Mouse (Mus musculus): Measurements from ENCODE around the gene Cep164. TPM values are rescaled to one million over a fixed set of nuclear protein-coding genes. Genes with fewer than 3 reads are reported as not detected.
A peak's percentile ranks its signal among the peaks of the same experiment; 100 is the strongest.

Cep164 gene
- polyA plus RNA-seq, 1 experiment from 2014 or later, result 12.9 TPM

GRCm38 (mm10) chr9:45838069-45838433 is 9.6 kb upstream of the Cep164 start:
- H3K27me3 ChIP-seq (replicated peaks), result no peaks in the 10 kb centered on the region
- ATAC-seq (ENCODE audit: low FRiP score), result no peak
- WGBS, result 24% methylated on average over 4 of the region's 4 CpGs
- H3K4me2 ChIP-seq, result peak overlapping the region; percentile 96
- H3K4me3 ChIP-seq (replicated peaks), result peak overlapping the region; percentile 93
- no peak overlapping the region; the same call in 1 of the 2 replicates for H3K27ac ChIP-seq (replicated peaks)
- no peak overlapping the region; the same call in none of the 2 replicates for H3K9ac ChIP-seq (replicated peaks)
- 0 out of 2 replicates have a peak, but pooled peaks cover 2% of the 10 kb centered on the region for H3K36me3 ChIP-seq
- no peaks in the 10 kb centered on the region for H3K9me3 ChIP-seq (replicated peaks)
- H3K4me1 ChIP-seq, result peaks cover 42% of the 10 kb centered on the region

- peaks cover 3% of the 10 kb centered on the region for H3K4me1 ChIP-seq
- ATAC-seq (ENCODE audit: low FRiP score), result no peak
- no peaks in the 10 kb centered on the region for H3K9me3 ChIP-seq (replicated peaks)
- H3K27ac ChIP-seq (replicated peaks), result no peak overlapping the region
- H3K36me3 ChIP-seq, result no peaks in the 10 kb centered on the region
- no peak overlapping the region for H3K4me2 ChIP-seq
- H3K27me3 ChIP-seq (replicated peaks), result no peaks in the 10 kb centered on the region
- 83% methylated on average over 2 of the region's 2 CpGs for WGBS
- H3K4me3 ChIP-seq (replicated peaks), result no peak overlapping the region
- H3K9ac ChIP-seq (replicated peaks), result no peak overlapping the region
Observed at GRCm38 (mm10) chr9:45833461-45833860, 5.0 kb upstream of the Cep164 start.

DNA sequence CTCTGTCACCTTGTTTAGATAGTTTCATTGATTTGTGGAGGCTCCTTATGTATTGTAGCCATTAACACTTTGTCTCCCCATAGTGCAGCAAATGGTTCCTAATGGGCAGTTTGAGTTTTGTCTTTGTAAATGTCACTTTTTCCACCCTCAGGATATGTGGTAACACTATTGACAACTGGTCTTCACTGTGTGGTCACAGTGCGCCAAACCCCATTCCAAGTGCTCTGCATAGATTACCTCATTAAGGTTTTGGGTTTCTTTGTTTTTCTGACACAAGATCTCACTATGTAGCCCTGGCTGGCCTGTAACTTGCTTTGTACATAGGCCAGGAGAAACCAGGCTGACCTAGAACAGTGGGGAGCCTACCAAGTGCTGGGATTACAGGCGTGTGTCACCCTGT is 4.4 kb upstream of the Cep164 start:
- 89% methylated on average over 2 of the region's 2 CpGs for WGBS
- H3K4me2 ChIP-seq, result no peak overlapping the region
- H3K27me3 ChIP-seq (replicated peaks), result no peaks in the 10 kb centered on the region
- H3K36me3 ChIP-seq, result no peaks in the 10 kb centered on the region
- H3K4me1 ChIP-seq, result peaks cover under 1% of the 10 kb centered on the region
- H3K9me3 ChIP-seq (replicated peaks), result no peaks in the 10 kb centered on the region
- H3K27ac ChIP-seq (replicated peaks), result no peak overlapping the region
- no peak overlapping the region for H3K4me3 ChIP-seq (replicated peaks)
- ATAC-seq (ENCODE audit: low FRiP score), result no peak
- no peak overlapping the region for H3K9ac ChIP-seq (replicated peaks)

GRCm38 (mm10) chr9:45829107-45829506 is 616 bp upstream of the Cep164 start:
- H3K36me3 ChIP-seq, result no peaks in the 10 kb centered on the region
- peak; percentile 68 for ATAC-seq (ENCODE audit: low FRiP score)
- no peaks in the 10 kb centered on the region for H3K9me3 ChIP-seq (replicated peaks)
- WGBS, result 24% methylated on average over 10 of the region's 10 CpGs
- peaks cover 11% of the 10 kb centered on the region for H3K4me1 ChIP-seq
- no peak overlapping the region for H3K9ac ChIP-seq (replicated peaks)
- peak overlapping the region; percentile 88 for H3K4me2 ChIP-seq
- peak overlapping the region; percentile 72 for H3K4me3 ChIP-seq (replicated peaks)
- peak overlapping the region; percentile 19; the same call in 1 of the 2 replicates for H3K27ac ChIP-seq (replicated peaks)
- no peaks in the 10 kb centered on the region for H3K27me3 ChIP-seq (replicated peaks)

DNA sequence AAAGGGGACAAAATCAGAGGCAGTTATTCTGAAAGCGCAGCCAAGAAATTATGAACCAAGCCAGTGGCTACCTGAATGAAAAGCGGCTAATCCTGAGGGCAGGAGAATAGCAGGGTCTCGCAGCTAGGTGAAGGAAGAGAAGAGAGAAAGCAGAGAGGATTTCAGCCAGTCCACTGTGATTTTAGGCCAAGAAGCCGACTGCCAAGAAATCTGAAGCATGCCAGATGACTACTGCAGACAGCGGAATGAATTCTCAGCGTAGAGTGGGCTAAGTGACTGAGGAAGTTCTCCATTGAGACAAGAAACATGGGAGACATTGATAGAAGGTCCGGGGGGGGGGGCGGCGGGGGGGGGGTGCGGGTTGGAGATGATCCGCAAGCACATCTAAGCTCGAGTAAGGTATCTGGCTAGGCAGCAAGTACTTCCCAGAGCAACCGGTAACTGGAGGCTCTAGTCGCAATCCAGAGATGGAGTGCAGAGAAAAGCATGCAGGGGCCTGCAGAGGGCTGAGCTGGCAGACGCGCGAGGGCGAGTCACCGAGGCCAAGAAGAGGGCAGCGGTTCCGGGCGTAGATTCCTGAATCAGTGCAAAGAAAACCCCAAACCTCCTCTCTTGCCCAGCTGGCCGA is 714 bp downstream of the Cep164 start:
- ATAC-seq (ENCODE audit: low FRiP score), result peak; percentile 30; the same call in 1 of the 2 replicates
- H3K27ac ChIP-seq (replicated peaks), result peak overlapping the region; percentile 78

GRCm38 (mm10) chr9:45818406-45819011 is 10.0 kb downstream of the Cep164 start:
- Histone ChIP-seq H3K4me2 (no peak overlapping the region), H3K27me3 (replicated peaks) (no peaks in the 10 kb centered on the region), H3K4me3 (replicated peaks) (no peak overlapping the region), H3K9ac (replicated peaks) (no peak overlapping the region), H3K9me3 (replicated peaks) (no peaks in the 10 kb centered on the region), H3K27ac (replicated peaks) (no peak overlapping the region), H3K36me3 (peaks cover 34% of the 10 kb centered on the region), H3K4me1 (no peaks in the 10 kb centered on the region)
- ATAC-seq (ENCODE audit: low FRiP score), result no peak
- WGBS, result 89% methylated on average over 9 of the region's 9 CpGs

More for the DNA sequence above, 714 bp downstream of the Cep164 start:
- H3K9me3 ChIP-seq (replicated peaks), result no peaks in the 10 kb centered on the region
- WGBS, result 4% methylated on average over 23 of the region's 23 CpGs
- peak overlapping the region; percentile 72 for H3K4me3 ChIP-seq (replicated peaks)
- H3K4me1 ChIP-seq, result peaks cover 11% of the 10 kb centered on the region
- H3K9ac ChIP-seq (replicated peaks), result peak overlapping the region; percentile 57
- H3K4me2 ChIP-seq, result peak overlapping the region; percentile 88
- 0 out of 2 replicates have a peak, but pooled peaks cover 7% of the 10 kb centered on the region for H3K36me3 ChIP-seq
- H3K27me3 ChIP-seq (replicated peaks), result no peaks in the 10 kb centered on the region

- Histone ChIP-seq H3K4me2 (no peak overlapping the region), H3K9ac (replicated peaks) (no peak overlapping the region), H3K27me3 (replicated peaks) (no peaks in the 10 kb centered on the region), H3K27ac (replicated peaks) (no peak overlapping the region), H3K4me3 (replicated peaks) (no peak overlapping the region), H3K4me1 (no peaks in the 10 kb centered on the region), H3K9me3 (replicated peaks) (no peaks in the 10 kb centered on the region), H3K36me3 (peaks cover 21% of the 10 kb centered on the region)
- ATAC-seq (ENCODE audit: low FRiP score), result no peak
- WGBS, result 85% methylated on average over 10 of the region's 10 CpGs
Observed at GRCm38 (mm10) chr9:45815525-45815924, 13.0 kb downstream of the Cep164 start.

- H3K27me3 ChIP-seq (replicated peaks), result no peaks in the 10 kb centered on the region
- 77% methylated on average over 9 of the region's 9 CpGs for WGBS
- H3K9ac ChIP-seq (replicated peaks), result no peak overlapping the region
- no peak overlapping the region for H3K4me3 ChIP-seq (replicated peaks)
- no peak for ATAC-seq (ENCODE audit: low FRiP score)
- H3K36me3 ChIP-seq, result peaks cover 21% of the 10 kb centered on the region
- no peak overlapping the region; the same call in 1 of the 2 replicates for H3K27ac ChIP-seq (replicated peaks)
- H3K4me1 ChIP-seq, result no peaks in the 10 kb centered on the region
- H3K4me2 ChIP-seq, result no peak overlapping the region
- H3K9me3 ChIP-seq (replicated peaks), result no peaks in the 10 kb centered on the region
Observed at GRCm38 (mm10) chr9:45815113-45815512, 13.4 kb downstream of the Cep164 start.

DNA sequence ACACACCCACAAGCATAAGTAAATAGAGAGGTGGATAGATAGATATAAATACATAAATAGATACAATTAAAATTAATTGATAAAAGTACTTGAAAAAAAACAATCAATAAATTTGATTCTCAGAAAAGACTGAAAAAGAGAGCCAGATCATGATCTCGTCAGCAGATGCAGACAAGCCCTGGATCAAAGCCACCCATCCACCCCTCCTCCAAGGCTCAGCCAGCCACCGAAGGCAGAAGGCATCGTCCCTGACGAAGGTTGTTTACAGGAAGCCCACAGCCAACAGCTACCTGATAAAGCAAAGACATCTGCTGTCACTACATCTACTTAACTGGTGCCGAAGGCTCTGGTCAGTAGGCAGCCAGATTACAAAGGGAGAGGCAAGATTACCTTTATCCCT is 16.5 kb downstream of the Cep164 start:
- H3K36me3 ChIP-seq, result peaks cover 12% of the 10 kb centered on the region
- no peak overlapping the region for H3K4me3 ChIP-seq (replicated peaks)
- H3K27me3 ChIP-seq (replicated peaks), result no peaks in the 10 kb centered on the region
- no peaks in the 10 kb centered on the region for H3K4me1 ChIP-seq
- no peak overlapping the region for H3K27ac ChIP-seq (replicated peaks)
- H3K4me2 ChIP-seq, result no peak overlapping the region
- 84% methylated on average over 5 of the region's 5 CpGs for WGBS
- no peak for ATAC-seq (ENCODE audit: low FRiP score)
- no peaks in the 10 kb centered on the region for H3K9me3 ChIP-seq (replicated peaks)
- H3K9ac ChIP-seq (replicated peaks), result no peak overlapping the region

GRCm38 (mm10) chr9:45807761-45808160 is 20.7 kb downstream of the Cep164 start:
- Histone ChIP-seq H3K36me3 (peaks cover 21% of the 10 kb centered on the region), H3K4me2 (no peak overlapping the region), H3K4me1 (no peaks in the 10 kb centered on the region), H3K27me3 (replicated peaks) (no peaks in the 10 kb centered on the region), H3K4me3 (replicated peaks) (no peak overlapping the region), H3K9ac (replicated peaks) (no peak overlapping the region), H3K9me3 (replicated peaks) (no peaks in the 10 kb centered on the region), H3K27ac (replicated peaks) (no peak overlapping the region)
- 91% methylated on average over 8 of the region's 8 CpGs for WGBS
- no peak for ATAC-seq (ENCODE audit: low FRiP score)

GRCm38 (mm10) chr9:45807337-45807736 is 21.2 kb downstream of the Cep164 start:
- Histone ChIP-seq H3K4me3 (replicated peaks) (no peak overlapping the region), H3K36me3 (peaks cover 21% of the 10 kb centered on the region), H3K27ac (replicated peaks) (no peak overlapping the region), H3K9ac (replicated peaks) (no peak overlapping the region), H3K4me1 (no peaks in the 10 kb centered on the region), H3K27me3 (replicated peaks) (no peaks in the 10 kb centered on the region), H3K9me3 (replicated peaks) (no peaks in the 10 kb centered on the region), H3K4me2 (no peak overlapping the region)
- no peak for ATAC-seq (ENCODE audit: low FRiP score)
- WGBS, result 91% methylated on average over 11 of the region's 11 CpGs

DNA sequence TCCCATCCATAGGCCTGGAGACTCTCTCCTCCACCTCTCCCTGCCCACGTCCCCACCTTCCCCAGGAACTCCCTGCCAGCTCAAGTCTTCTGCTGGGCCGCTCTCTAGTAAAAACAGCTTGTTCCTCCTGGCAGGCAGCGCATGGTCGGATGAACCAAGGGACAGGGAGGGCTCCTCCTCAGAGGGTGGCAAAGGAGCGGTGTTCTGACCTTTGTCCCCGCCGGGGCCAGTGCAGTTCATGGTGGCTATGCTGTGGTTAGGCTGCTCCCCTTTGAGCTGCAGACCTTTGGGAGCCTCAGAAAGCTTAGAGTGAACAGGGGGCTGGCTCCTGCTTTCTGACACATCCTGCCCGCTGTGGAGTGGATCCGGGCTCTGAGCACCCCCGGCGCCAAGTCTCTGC is 21.6 kb downstream of the Cep164 start:
- H3K9me3 ChIP-seq (replicated peaks), result no peaks in the 10 kb centered on the region
- no peak overlapping the region for H3K9ac ChIP-seq (replicated peaks)
- no peak for ATAC-seq (ENCODE audit: low FRiP score)
- no peak overlapping the region for H3K4me3 ChIP-seq (replicated peaks)
- no peaks in the 10 kb centered on the region for H3K27me3 ChIP-seq (replicated peaks)
- WGBS, result 94% methylated on average over 11 of the region's 11 CpGs
- H3K27ac ChIP-seq (replicated peaks), result no peak overlapping the region
- peaks cover 21% of the 10 kb centered on the region for H3K36me3 ChIP-seq
- no peaks in the 10 kb centered on the region for H3K4me1 ChIP-seq
- no peak overlapping the region for H3K4me2 ChIP-seq
